Mouse (Mus musculus) testis, adult 2 months (tissue): ENCODE data around the gene Bbs9.

Experiments used
- CTCF ChIP-seq: fragments of 200-500 bp; IDR thresholded peaks from 2 replicates; pipeline ENCODE4 v1.5.1; 2012; ENCODE audit warnings: low read depth, mild to moderate bottlenecking, inconsistent platforms, low read length, moderate library complexity; ENCODE audit not compliant: control insufficient read depth, insufficient read depth, insufficient replicate concordance
- POLR2A ChIP-seq: fragments of 200-500 bp; IDR thresholded peaks from 2 replicates; pipeline ENCODE4 v1.6.1; 2012; ENCODE audit warnings: low read depth, mild to moderate bottlenecking, inconsistent platforms, low read length, moderate library complexity; ENCODE audit not compliant: control insufficient read depth

- TF ChIP-seq POLR2A (no peak), CTCF (no peak)
These were observed 403.8 kb downstream of the Bbs9 start for GRCm38 (mm10) chr9:22879266-22879665.
